ENCODE assay signal across 8 mouse cellular contexts in the genomic region with DNA sequence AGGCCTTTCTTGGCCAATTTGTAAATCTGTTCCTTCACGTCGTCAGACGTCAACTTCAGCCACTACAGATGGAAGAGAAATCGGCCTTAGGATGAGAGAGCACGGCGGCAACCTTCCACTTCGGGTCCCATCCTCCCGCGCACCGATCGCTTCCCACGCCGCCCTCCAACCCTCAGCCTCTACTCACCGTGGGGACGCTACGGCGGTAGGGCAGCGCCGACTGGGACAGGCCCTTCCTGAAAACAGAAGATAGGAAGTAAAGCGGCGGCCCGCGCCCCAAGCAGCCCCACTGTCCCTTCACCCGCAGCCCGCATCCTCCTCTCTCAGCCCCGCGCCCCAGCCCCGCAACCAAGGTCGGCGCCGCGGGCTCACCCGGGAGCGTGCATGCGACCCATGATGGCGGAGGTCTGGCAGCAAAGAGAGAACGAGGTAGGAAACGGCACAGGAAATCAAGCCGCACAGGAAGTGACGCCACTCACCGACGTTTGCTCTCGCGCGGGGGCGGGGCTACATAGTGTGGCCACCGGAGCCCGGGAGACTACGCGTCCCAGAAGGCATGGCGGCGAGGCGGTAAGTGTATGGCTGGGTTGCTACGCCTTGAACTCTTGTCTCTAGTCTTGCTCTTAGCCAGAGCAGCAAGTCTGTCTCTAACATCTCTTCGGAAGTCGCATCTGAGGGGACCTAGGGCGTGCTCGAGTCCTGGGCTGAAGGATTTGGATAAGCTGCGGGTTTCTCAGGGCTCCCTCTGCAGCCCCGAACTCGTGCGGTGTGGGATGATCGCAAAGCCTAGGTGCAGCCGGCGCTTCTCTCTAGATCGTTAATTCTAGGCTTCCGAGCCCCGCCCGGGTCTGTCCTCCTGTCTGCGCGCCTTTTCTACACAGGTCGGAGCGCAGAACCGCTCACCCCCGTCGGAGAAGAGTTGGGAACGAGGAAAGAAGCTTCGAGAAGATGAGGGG. TPM values are rescaled to one million over a fixed set of nuclear protein-coding genes. Genes with fewer than 3 reads are reported as not detected.
DNase-seq lines count a peak whose midpoint lies in the region; ATAC-seq and TF ChIP-seq lines count a peak whose summit lies in the region.

A gene (minus strand): TSS at position 483 of the 956 bp plus-strand sequence.

- H3K27me3 ChIP-seq in hindbrain, postnatal 0 days (ENCODE audit: insufficient read depth, low read length), result no peaks in the 10 kb centered on the region

- H3K9me3 ChIP-seq in hindbrain, postnatal 0 days (ENCODE audit: low read length), result no peaks in the 10 kb centered on the region

- DNase-seq in WW6 (ENCODE audit: low read depth, low spot score), result peak; percentile 83
- peak; percentile 94 to 97 for DNase-seq in cerebellum, postnatal 4 days (ENCODE audit: low spot score in 2 of 2)
- DNase-seq in gastrocnemius, adult 2 months, result peak; percentile 98
- DNase-seq in hindbrain, postnatal 0 days (ENCODE audit: low spot score), result peak; percentile 99
- peak; percentile 97 to 98 for DNase-seq in left cerebral cortex, adult 2 months (ENCODE audit: extremely low spot score in 1 of 2, low spot score in 2 of 2)
- peak; percentile 98 to 100 for DNase-seq in right cerebral cortex, adult 2 months (ENCODE audit: low spot score in 2 of 2)
- peak; percentile 98 for DNase-seq in urinary bladder, postnatal 14 days (ENCODE audit: low spot score)

- ATAC-seq in hindbrain, postnatal 0 days, result peak; percentile 100
- ATAC-seq in megakaryocyte, adult 5-6 weeks (ENCODE audit: poor library complexity, severe bottlenecking), result peak; percentile 95

- peak within 1 kb of the TSS; percentile 87 for H3K4me2 ChIP-seq in hindbrain, postnatal 0 days (ENCODE audit: low read depth, low read length)

- TF ChIP-seq CTCF in gastrocnemius, adult 2 months (IDR thresholded peaks at IDR 0.05), result no peak
- no peak for TF ChIP-seq CTCF in hindbrain, postnatal 0 days (IDR thresholded peaks at IDR 0.05; ENCODE audit: low read depth)
- TF ChIP-seq CTCF in left cerebral cortex, adult 2 months (IDR thresholded peaks at IDR 0.05), result no peak

- peak within 1 kb of the TSS; percentile 91 for H3K4me3 ChIP-seq in gastrocnemius, adult 2 months
- peak within 1 kb of the TSS; percentile 78 for H3K4me3 ChIP-seq in hindbrain, postnatal 0 days (ENCODE audit: low read length)
- H3K4me3 ChIP-seq in left cerebral cortex, adult 2 months, result peak within 1 kb of the TSS; percentile 85

- WGBS in hindbrain, postnatal 0 days, result under 1% methylated on average over 77 of the region's 78 CpGs

- no peaks in the 10 kb centered on the region; the same call in 1 of the 2 replicates for H3K4me1 ChIP-seq in hindbrain, postnatal 0 days (ENCODE audit: insufficient read depth, low read length)

- H3K27ac ChIP-seq in gastrocnemius, adult 2 months, result peak within 1 kb of the TSS; percentile 97
- H3K27ac ChIP-seq in hindbrain, postnatal 0 days, result peak within 1 kb of the TSS; percentile 91
- peak within 1 kb of the TSS; percentile 97 for H3K27ac ChIP-seq in left cerebral cortex, adult 2 months

- H3K36me3 ChIP-seq in hindbrain, postnatal 0 days (ENCODE audit: insufficient read depth, low read length), result peaks cover 14% of the 10 kb centered on the region

- H3K9ac ChIP-seq in hindbrain, postnatal 0 days (replicated peaks; ENCODE audit: low read length), result peak within 1 kb of the TSS; percentile 88

- intact Hi-C loops in gastrocnemius, adult 2 months (cut with DNase I), result loop anchor here (10.0 kb wide), 2 partner anchors 171 to 271 kb away; a partner anchor contains a TSS
- intact Hi-C loops in left cerebral cortex, adult 2 months (cut with DNase I), result no loop called here

RNA-seq across cellular contexts. Expression of the gene that starts here (rescaled TPM):
- total RNA-seq in gastrocnemius, adult 2 months (2021), result 100 to 1,000 TPM; 247 to 325 TPM
- total RNA-seq in hindbrain, postnatal 0 days (2014; rRNA removed), result 129 and 249 TPM in 2 replicates
- polyA plus RNA-seq in hindbrain, postnatal 0 days (2015; fragmentation: Nextera tagmentation; extraction: Ambion mirVana), result 525 and 526 TPM in 2 replicates
- 100 to 1,000 TPM; 168 to 210 TPM for total RNA-seq in left cerebral cortex, adult 2 months (2021)
- 1,284 and 1,307 TPM in 2 replicates for total RNA-seq in megakaryocyte, adult 5-6 weeks (2015)
- 3,022 and 3,027 TPM in 2 replicates for total RNA-seq in megakaryocyte, adult 5-6 weeks (2017)

Comparison
In these comparisons a context has a peak if more than half of its experiments do, and no peak if none do; other contexts are left out.
1. Peak in every context shown above with its lines: DNase-seq, ATAC-seq, H3K4me3 ChIP-seq and H3K27ac ChIP-seq.